ENCODE assay signal across 8 mouse cellular contexts in genomic region chr10:83360356-83360755, GRCm38 (mm10). TPM values are rescaled to one million over a fixed set of nuclear protein-coding genes. Genes with fewer than 3 reads are reported as not detected.
DNase-seq lines count a peak whose midpoint lies in the region; ATAC-seq and TF ChIP-seq lines count a peak whose summit lies in the region.

No protein-coding gene starts in this region.

- peak; percentile 60; the same call in 1 of the 2 replicates for ATAC-seq in heart, embryonic 15.5 days (replicated peaks; ENCODE audit: insufficient number of reproducible peaks, insufficient read depth, low FRiP score, low read depth)
- ATAC-seq in hindbrain, embryonic 11.5 days (ENCODE audit: low FRiP score), result peak; percentile 33; the same call in 1 of the 2 replicates

- TF ChIP-seq POLR2A in bone marrow, adult 2 months (IDR thresholded peaks at IDR 0.05; ENCODE audit: borderline replicate concordance, control insufficient read depth, low read depth, low read length), result no peak

- H3K27ac ChIP-seq in heart, embryonic 15.5 days, result peak overlapping the region; percentile 57
- H3K27ac ChIP-seq in bone marrow, adult 2 months (ENCODE audit: control insufficient read depth, insufficient read depth, low read depth, low read length, poor library complexity), result peak overlapping the region; percentile 57; the same call in 1 of the 2 replicates
- H3K27ac ChIP-seq in hindbrain, embryonic 11.5 days (ENCODE audit: low read depth, low read length), result no peak overlapping the region
- peak overlapping the region; percentile 90 for H3K27ac ChIP-seq in midbrain, embryonic 10.5 days (replicated peaks)

- peaks cover 16% of the 10 kb centered on the region for H3K36me3 ChIP-seq in heart, embryonic 15.5 days
- H3K36me3 ChIP-seq in hindbrain, embryonic 11.5 days (ENCODE audit: control insufficient read depth, insufficient read depth, low read length), result peaks cover 3% of the 10 kb centered on the region; the same call in 1 of the 2 replicates
- H3K36me3 ChIP-seq in midbrain, embryonic 10.5 days, result peaks cover 32% of the 10 kb centered on the region

- peak overlapping the region; percentile 72 for H3K9ac ChIP-seq in heart, embryonic 15.5 days
- peak overlapping the region; percentile 80 for H3K9ac ChIP-seq in hindbrain, embryonic 11.5 days (ENCODE audit: low read depth, low read length)

- peaks cover 17% of the 10 kb centered on the region for H3K4me1 ChIP-seq in heart, embryonic 15.5 days (replicated peaks)
- H3K4me1 ChIP-seq in bone marrow, adult 2 months (ENCODE audit: control insufficient read depth, insufficient read depth, low read length), result peaks cover 2% of the 10 kb centered on the region; the same call in 1 of the 2 replicates
- H3K4me1 ChIP-seq in hindbrain, embryonic 11.5 days (replicated peaks; ENCODE audit: control insufficient read depth, insufficient read depth, low read length), result peaks cover 5% of the 10 kb centered on the region; the same call in 1 of the 2 replicates
- H3K4me1 ChIP-seq in midbrain, embryonic 10.5 days, result peaks cover 22% of the 10 kb centered on the region

- no peak for TF ChIP-seq CTCF in bone marrow, adult 2 months (IDR thresholded peaks at IDR 0.05; ENCODE audit: control insufficient read depth, insufficient read depth, low read length)

- H3K4me3 ChIP-seq in heart, embryonic 15.5 days, result peak overlapping the region; percentile 69
- H3K4me3 ChIP-seq in bone marrow, adult 2 months (replicated peaks; ENCODE audit: control insufficient read depth, low read depth, low read length), result peak overlapping the region; percentile 100
- peak overlapping the region; percentile 73 for H3K4me3 ChIP-seq in hindbrain, embryonic 11.5 days (ENCODE audit: low read depth, low read length)
- H3K4me3 ChIP-seq in midbrain, embryonic 10.5 days, result peak overlapping the region; percentile 99

- H3K27me3 ChIP-seq in heart, embryonic 15.5 days, result no peaks in the 10 kb centered on the region
- no peaks in the 10 kb centered on the region for H3K27me3 ChIP-seq in hindbrain, embryonic 11.5 days (ENCODE audit: control insufficient read depth, insufficient read depth, low read length)
- no peaks in the 10 kb centered on the region for H3K27me3 ChIP-seq in midbrain, embryonic 10.5 days (ENCODE audit: low read depth, poor library complexity, severe bottlenecking)

- no peak for DNase-seq in heart, adult 18-20 months
- DNase-seq in hindbrain, embryonic 11.5 days (ENCODE audit: low spot score), result no peak
- DNase-seq in midbrain, embryonic 10.5 days (ENCODE audit: low spot score), result no peak
- DNase-seq in MN1 (ENCODE audit: low spot score), result no peak
- no peak for DNase-seq in c-Kit-positive CD71-positive TER-119-positive erythroid progenitor cells, embryonic 14.5 days (ENCODE audit: low spot score)
- DNase-seq in right cerebral cortex, adult 18-20 months, result no peak

- no peaks in the 10 kb centered on the region for H3K9me3 ChIP-seq in heart, embryonic 15.5 days (replicated peaks)
- H3K9me3 ChIP-seq in hindbrain, embryonic 11.5 days (ENCODE audit: control insufficient read depth, low read length), result no peaks in the 10 kb centered on the region
- no peaks in the 10 kb centered on the region for H3K9me3 ChIP-seq in midbrain, embryonic 10.5 days (replicated peaks)

- H3K4me2 ChIP-seq in heart, embryonic 15.5 days, result peak overlapping the region; percentile 82
- peak overlapping the region; percentile 57 for H3K4me2 ChIP-seq in hindbrain, embryonic 11.5 days (replicated peaks; ENCODE audit: low read depth, low read length)

- under 1% methylated on average over 40 of the region's 40 CpGs for WGBS in heart, embryonic 15.5 days
- under 1% methylated on average over 40 of the region's 40 CpGs for WGBS in bone marrow, adult 2 months
- WGBS in hindbrain, embryonic 11.5 days, result under 1% methylated on average over 40 of the region's 40 CpGs
- WGBS in midbrain, embryonic 10.5 days, result under 1% methylated on average over 40 of the region's 40 CpGs

RNA-seq across cellular contexts. Expression of gene D10Wsu102e, which starts 0.3 kb away (rescaled TPM):
- polyA plus RNA-seq in heart, embryonic 15.5 days (2015; fragmentation: Nextera tagmentation; extraction: Ambion mirVana), result 0.30 and 0.38 TPM in 2 replicates
- under 1 TPM; 0.50 to 0.67 TPM for total RNA-seq in heart, adult 18-20 months (2021)
- polyA plus RNA-seq in bone marrow, adult 2 months (2011; ENCODE audit: insufficient read depth, insufficient read length, low replicate concordance, missing spikeins), result 0.25 and 0.50 TPM in 2 replicates
- 1.0 and 1.3 TPM in 2 replicates for polyA plus RNA-seq in hindbrain, embryonic 11.5 days (2014; fragmentation: Nextera tagmentation; extraction: Ambion mirVana)
- 1.1 and 1.2 TPM in 2 replicates for polyA plus RNA-seq in midbrain, embryonic 10.5 days (2016; fragmentation: Nextera tagmentation; extraction: Ambion mirVana)

RNA-seq across cellular contexts. Expression of gene Slc41a2, which starts 22.7 kb away (rescaled TPM):
- 0.57 and 0.63 TPM in 2 replicates for polyA plus RNA-seq in heart, embryonic 15.5 days (2015; fragmentation: Nextera tagmentation; extraction: Ambion mirVana)
- total RNA-seq in heart, adult 18-20 months (2021), result 1 to 10 TPM; 1.2 to 3.3 TPM
- polyA plus RNA-seq in bone marrow, adult 2 months (2011; ENCODE audit: insufficient read depth, insufficient read length, low replicate concordance, missing spikeins), result 2.0 and 3.6 TPM in 2 replicates
- 0.90 and 1.4 TPM in 2 replicates for polyA plus RNA-seq in hindbrain, embryonic 11.5 days (2014; fragmentation: Nextera tagmentation; extraction: Ambion mirVana)
- polyA plus RNA-seq in midbrain, embryonic 10.5 days (2016; fragmentation: Nextera tagmentation; extraction: Ambion mirVana), result 0.36 and 0.70 TPM in 2 replicates
